Comparison of ENCODE assay signal across 8 mouse cellular contexts in genomic region chr7:44495992-44496770, GRCm38 (mm10). TPM values are rescaled to one million over a fixed set of nuclear protein-coding genes. Genes with fewer than 3 reads are reported as not detected.
A peak's percentile ranks its signal among the peaks of the same experiment; 100 is the strongest.
DNase-seq lines count a peak whose midpoint lies in the region; ATAC-seq lines count a peak whose summit lies in the region.

TSS of gene Emc10 (minus strand) at chr7:44496529.
TSS of gene Fam71e1 (plus strand) at chr7:44496581.

- H3K4me1 ChIP-seq in hindbrain, embryonic 15.5 days (replicated peaks), result peaks cover 25% of the 10 kb centered on the region

- H3K9me3 ChIP-seq in hindbrain, embryonic 15.5 days, result no peaks in the 10 kb centered on the region

- H3K36me3 ChIP-seq in hindbrain, embryonic 15.5 days, result peaks cover 20% of the 10 kb centered on the region

- H3K9ac ChIP-seq in hindbrain, embryonic 15.5 days, result peak within 1 kb of the TSS; percentile 95

- peak; percentile 99 for DNase-seq in T-cell, adult 2 months (ENCODE audit: low spot score)
- peak; percentile 99 for DNase-seq in cerebellum, postnatal 36 days
- DNase-seq in frontal cortex, postnatal 36 days (ENCODE audit: low spot score in 2 of 2), result peak; percentile 99
- DNase-seq in left cerebral cortex, adult 11 months (ENCODE audit: low spot score), result peak; percentile 97
- peak; percentile 98 for DNase-seq in lung, postnatal 4 days
- peak; percentile 99 for DNase-seq in retina, postnatal 7 days (ENCODE audit: low read depth, low spot score)
- peak; percentile 98 for DNase-seq in urinary bladder, adult 2 months (ENCODE audit: low spot score)

- peak within 1 kb of the TSS; percentile 98 for H3K27ac ChIP-seq in hindbrain, embryonic 15.5 days (replicated peaks)

- peak within 1 kb of the TSS; percentile 88 for H3K4me2 ChIP-seq in hindbrain, embryonic 15.5 days

- whole genome bisulfite sequencing in hindbrain, embryonic 15.5 days, result 1% methylated on average over 58 of the region's 58 CpGs

- H3K27me3 ChIP-seq in hindbrain, embryonic 15.5 days, result no peaks in the 10 kb centered on the region

- peak within 1 kb of the TSS; percentile 86 for H3K4me3 ChIP-seq in hindbrain, embryonic 15.5 days

- peak; percentile 97 for ATAC-seq in hindbrain, embryonic 15.5 days (ENCODE audit: low FRiP score, low read depth)

RNA-seq across cellular contexts. Expression of gene Emc10, which starts in this region (rescaled TPM):
- 148 and 165 TPM in 2 replicates for polyA plus RNA-seq in hindbrain, embryonic 15.5 days (2015; fragmentation: Nextera tagmentation; extraction: Ambion mirVana)
- 127 TPM in 2 replicates for polyA plus RNA-seq in urinary bladder, adult 2 months (2012; rRNA removed)

RNA-seq across cellular contexts. Expression of gene Fam71e1, which starts in this region (rescaled TPM):
- 21.3 and 23.6 TPM in 2 replicates for polyA plus RNA-seq in hindbrain, embryonic 15.5 days (2015; fragmentation: Nextera tagmentation; extraction: Ambion mirVana)
- polyA plus RNA-seq in urinary bladder, adult 2 months (2012; rRNA removed), result 10.0 and 12.5 TPM in 2 replicates

Comparison
In these comparisons a context has a peak if more than half of its experiments do, and no peak if none do; other contexts are left out.
1. Peak in every context shown above with its lines: DNase-seq, ATAC-seq, H3K4me3 ChIP-seq and H3K27ac ChIP-seq.